Mouse (Mus musculus): ENCODE data around the gene Neurl1b.

DNA sequence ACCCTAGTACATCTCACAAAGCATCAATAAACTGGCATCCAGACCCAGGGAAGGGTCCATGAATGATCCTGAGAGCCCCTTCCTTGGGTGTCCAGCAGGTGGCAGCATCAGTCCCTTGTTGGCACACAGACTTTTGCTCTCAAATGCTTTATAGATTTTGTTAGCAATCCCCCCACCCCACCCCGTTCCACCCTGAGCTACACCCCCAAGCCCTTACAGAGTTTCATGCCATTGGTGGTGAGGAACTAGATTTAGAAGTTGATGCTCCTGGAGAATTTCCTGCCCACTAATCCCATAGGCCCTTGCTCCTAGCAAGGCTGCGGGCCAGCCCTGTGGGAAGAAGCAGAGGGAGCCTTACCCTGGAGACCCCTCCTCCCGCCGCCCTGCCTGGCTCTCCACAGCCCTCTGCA lies 52.1 kb downstream of the Neurl1b start:
- peak; percentile 65 for TF ChIP-seq CTCF (IDR thresholded peaks at IDR 0.05; ENCODE audit: insufficient read depth, low read depth, low read length)
- no peak for TF ChIP-seq POLR2A (IDR thresholded peaks at IDR 0.05; ENCODE audit: insufficient read depth, low read depth, low read length)

Data from olfactory bulb, adult 2 months (tissue).